Comparison of ENCODE assay signal across 21 mouse cellular contexts in the genomic region with DNA sequence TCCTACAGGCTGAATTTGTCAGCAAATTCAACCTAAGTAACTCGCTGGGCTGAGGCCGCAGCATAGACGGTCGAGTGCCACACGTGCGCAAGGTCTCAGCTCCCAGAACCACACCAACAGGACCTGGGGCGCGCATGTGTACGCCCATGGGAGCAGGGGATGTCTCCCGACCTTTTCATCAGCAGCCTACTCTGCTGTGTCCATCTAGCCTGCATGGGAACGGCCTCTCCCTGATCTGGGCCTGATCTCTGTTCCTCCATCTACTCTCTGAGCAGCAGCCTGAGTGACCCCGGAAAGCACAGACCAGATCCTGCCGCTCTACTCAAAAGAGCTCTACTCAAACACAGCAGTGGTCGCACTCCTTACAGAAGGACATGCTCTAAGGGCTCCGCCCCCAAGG. TPM values are rescaled to one million over a fixed set of nuclear protein-coding genes. Genes with fewer than 3 reads are reported as not detected.
DNase-seq lines count a peak whose midpoint lies in the region; ATAC-seq and TF ChIP-seq lines count a peak whose summit lies in the region.
"Had no signal": no experiment of that assay in that cellular context is flagged by ENCODE, and none has a peak within 500 bp of the region (broad histone marks: within the 10 kb centered on the region; RNA-seq: fewer than 3 reads in every experiment).

No protein-coding gene starts in this region.

- H3K4me3 ChIP-seq in heart, embryonic 11.5 days (ENCODE audit: low read depth, low read length): no peak overlapping the region
- H3K4me3 ChIP-seq in liver, embryonic 13.5 days (replicated peaks): 0 out of 2 replicates have a peak overlapping the region, but pooled peaks have one; percentile 2
- H3K4me3 ChIP-seq in E14TG2a.4 (replicated peaks; ENCODE audit: low read length): peak overlapping the region; percentile 87
- no peak overlapping the region for H3K4me3 ChIP-seq in limb, embryonic 11.5 days (ENCODE audit: low read depth, low read length)
- H3K4me3 ChIP-seq: limb, embryonic 13.5 days; midbrain, embryonic 12.5 days; neural tube, embryonic 13.5 days had no signal

- peak; percentile 90 for DNase-seq in heart, adult 11 months
- DNase-seq in liver, embryonic 13.5 days: no peak
- no peak for DNase-seq in liver
- DNase-seq in limb, embryonic 11.5 days (ENCODE audit: low spot score): no peak
- no peak for DNase-seq in frontal cortex, postnatal 25 days (ENCODE audit: low spot score in 2 of 2)
- DNase-seq: adrenal gland, postnatal 14 days; B cell, adult 2 months; cerebellum, adult 9-11 months; heart, adult 18-20 months; kidney, postnatal 4 days; lung, embryonic 14.5 days; lung, postnatal 36 days; right cerebral cortex, postnatal 14 days; spleen, adult 18-20 months; thymus, postnatal 4 days had no signal

- no peak for TF ChIP-seq CTCF in E14TG2a.4 (conservative IDR thresholded peaks at IDR 0.05; ENCODE audit: low read length)

- no peaks in the 10 kb centered on the region for H3K9me3 ChIP-seq in heart, embryonic 11.5 days (replicated peaks; ENCODE audit: control insufficient read depth, low read length)
- no peaks in the 10 kb centered on the region for H3K9me3 ChIP-seq in liver, embryonic 13.5 days (replicated peaks)
- no peaks in the 10 kb centered on the region for H3K9me3 ChIP-seq in E14TG2a.4 (ENCODE audit: low read length)
- no peaks in the 10 kb centered on the region for H3K9me3 ChIP-seq in limb, embryonic 11.5 days (ENCODE audit: control insufficient read depth, low read length)
- H3K9me3 ChIP-seq: limb, embryonic 13.5 days; midbrain, embryonic 12.5 days; neural tube, embryonic 13.5 days had no signal

- ATAC-seq in heart, embryonic 11.5 days (replicated peaks; ENCODE audit: insufficient number of reproducible peaks, low FRiP score, low TSS enrichment): no peak
- no peak for ATAC-seq in liver, embryonic 13.5 days (ENCODE audit: low read depth)
- ATAC-seq in limb, embryonic 11.5 days (ENCODE audit: insufficient number of reproducible peaks, low FRiP score, low TSS enrichment, low read depth): no peak
- ATAC-seq: inflammation-experienced regulatory T-cells, adult 6 months had no signal

- H3K9ac ChIP-seq in heart, embryonic 11.5 days (ENCODE audit: low read depth, low read length): no peak overlapping the region
- H3K9ac ChIP-seq in liver, embryonic 13.5 days: peak overlapping the region; percentile 87; the same call in 1 of the 2 replicates
- 0 out of 2 replicates have a peak overlapping the region, but pooled peaks have one; percentile 7 for H3K9ac ChIP-seq in limb, embryonic 11.5 days (ENCODE audit: low read length)
- H3K9ac ChIP-seq: limb, embryonic 13.5 days; lung, embryonic 14.5 days; midbrain, embryonic 12.5 days; neural tube, embryonic 13.5 days had no signal

- no peak overlapping the region for H3K27ac ChIP-seq in heart, embryonic 11.5 days (ENCODE audit: low read depth, low read length)
- peak overlapping the region; percentile 55; the same call in 1 of the 2 replicates for H3K27ac ChIP-seq in liver, embryonic 13.5 days
- no peak overlapping the region for H3K27ac ChIP-seq in limb, embryonic 11.5 days (replicated peaks; ENCODE audit: low read depth, low read length)
- H3K27ac ChIP-seq: limb, embryonic 13.5 days; midbrain, embryonic 12.5 days; neural tube, embryonic 13.5 days had no signal

- peaks cover 16% of the 10 kb centered on the region for H3K36me3 ChIP-seq in heart, embryonic 11.5 days (ENCODE audit: control insufficient read depth, insufficient read depth, low read length)
- peaks cover 68% of the 10 kb centered on the region for H3K36me3 ChIP-seq in liver, embryonic 13.5 days
- H3K36me3 ChIP-seq in E14TG2a.4 (ENCODE audit: insufficient read depth, low read length): peaks cover 60% of the 10 kb centered on the region
- peaks cover 20% of the 10 kb centered on the region for H3K36me3 ChIP-seq in limb, embryonic 11.5 days (ENCODE audit: control insufficient read depth, insufficient read depth, low read length)

- no peak overlapping the region for H3K4me2 ChIP-seq in heart, embryonic 11.5 days
- H3K4me2 ChIP-seq in liver, embryonic 13.5 days: peak overlapping the region; percentile 91
- no peak overlapping the region for H3K4me2 ChIP-seq in limb, embryonic 11.5 days (ENCODE audit: low read depth, severe bottlenecking)
- H3K4me2 ChIP-seq: limb, embryonic 13.5 days; lung, embryonic 14.5 days; midbrain, embryonic 12.5 days; neural tube, embryonic 13.5 days had no signal

- H3K4me1 ChIP-seq in heart, embryonic 11.5 days (ENCODE audit: control insufficient read depth, insufficient read depth, low read length): peaks cover 43% of the 10 kb centered on the region
- peaks cover 75% of the 10 kb centered on the region for H3K4me1 ChIP-seq in liver, embryonic 13.5 days (replicated peaks)
- H3K4me1 ChIP-seq in E14TG2a.4 (replicated peaks; ENCODE audit: low read depth, low read length): peaks cover 74% of the 10 kb centered on the region
- H3K4me1 ChIP-seq in limb, embryonic 11.5 days (ENCODE audit: control insufficient read depth, insufficient read depth, low read length): peaks cover 12% of the 10 kb centered on the region

- WGBS in heart, embryonic 11.5 days (ENCODE audit: insufficient replicate concordance): 92% methylated on average over 15 of the region's 15 CpGs
- WGBS in liver, embryonic 13.5 days (ENCODE audit: insufficient replicate concordance): 86% methylated on average over 15 of the region's 15 CpGs
- 96% methylated on average over 15 of the region's 15 CpGs for WGBS in limb, embryonic 11.5 days

- H3K27me3 ChIP-seq in heart, embryonic 11.5 days (ENCODE audit: control insufficient read depth, insufficient read depth, low read length): no peaks in the 10 kb centered on the region
- no peaks in the 10 kb centered on the region for H3K27me3 ChIP-seq in liver, embryonic 13.5 days
- H3K27me3 ChIP-seq in E14TG2a.4 (ENCODE audit: insufficient read depth, low read length): no peaks in the 10 kb centered on the region
- no peaks in the 10 kb centered on the region for H3K27me3 ChIP-seq in limb, embryonic 11.5 days (ENCODE audit: control insufficient read depth, insufficient read depth, low read length)
- H3K27me3 ChIP-seq: limb, embryonic 13.5 days; midbrain, embryonic 12.5 days; neural tube, embryonic 13.5 days had no signal

RNA-seq across cellular contexts. Expression of a gene that starts 3.5 kb away (rescaled TPM):
- polyA plus RNA-seq in heart, embryonic 11.5 days (2014; fragmentation: Nextera tagmentation; extraction: Ambion mirVana): 117 and 135 TPM in 2 replicates
- 117 and 120 TPM in 2 replicates for polyA plus RNA-seq in liver, embryonic 13.5 days (2015; fragmentation: Nextera tagmentation; extraction: Ambion mirVana)
- 201 and 206 TPM in 2 replicates for polyA plus RNA-seq in limb, embryonic 11.5 days (2014; fragmentation: Nextera tagmentation; extraction: Ambion mirVana)

RNA-seq across cellular contexts. Expression of a gene that starts 8.1 kb away (rescaled TPM):
- 90.6 and 94.9 TPM in 2 replicates for polyA plus RNA-seq in heart, embryonic 11.5 days (2014; fragmentation: Nextera tagmentation; extraction: Ambion mirVana)
- 54.2 and 55.3 TPM in 2 replicates for polyA plus RNA-seq in liver, embryonic 13.5 days (2015; fragmentation: Nextera tagmentation; extraction: Ambion mirVana)
- polyA plus RNA-seq in limb, embryonic 11.5 days (2014; fragmentation: Nextera tagmentation; extraction: Ambion mirVana): 50.0 and 51.5 TPM in 2 replicates

RNA-seq across cellular contexts. Expression of a gene that starts 22.5 kb away (rescaled TPM):
- polyA plus RNA-seq in heart, embryonic 11.5 days (2014; fragmentation: Nextera tagmentation; extraction: Ambion mirVana): 24.0 and 28.8 TPM in 2 replicates
- polyA plus RNA-seq in liver, embryonic 13.5 days (2015; fragmentation: Nextera tagmentation; extraction: Ambion mirVana): 0.27 and 0.34 TPM in 2 replicates
- 3.0 and 4.1 TPM in 2 replicates for polyA plus RNA-seq in limb, embryonic 11.5 days (2014; fragmentation: Nextera tagmentation; extraction: Ambion mirVana)

RNA-seq across cellular contexts. Expression of a gene that starts 57.0 kb away (rescaled TPM):
- polyA plus RNA-seq in heart, embryonic 11.5 days (2014; fragmentation: Nextera tagmentation; extraction: Ambion mirVana): 0.55 and 1.7 TPM in 2 replicates
- 0.30 and 0.32 TPM in 2 replicates for polyA plus RNA-seq in liver, embryonic 13.5 days (2015; fragmentation: Nextera tagmentation; extraction: Ambion mirVana)
- 0.19 and 0.21 TPM in 2 replicates for polyA plus RNA-seq in limb, embryonic 11.5 days (2014; fragmentation: Nextera tagmentation; extraction: Ambion mirVana)

Comparison
In these comparisons a context has a peak if more than half of its experiments do, and no peak if none do; other contexts are left out.
1. H3K4me3 ChIP-seq: peak in liver, embryonic 13.5 days (single experiment) and E14TG2a.4 (single experiment); none in heart, embryonic 11.5 days (single experiment) and limb, embryonic 11.5 days (single experiment).